Mouse (Mus musculus) kidney, embryonic 16.5 days (tissue): Measurements from ENCODE around the gene Reps2. TPM values are rescaled to one million over a fixed set of nuclear protein-coding genes. Genes with fewer than 3 reads are reported as not detected.

Experiments
- ATAC-seq: fragments of 200-750 bp; cut with Nextera tagmentation; 2 replicates; pipeline ENCODE4 v1.8.0; 2017; ENCODE audit warnings: moderate TSS enrichment; ENCODE audit not compliant: low FRiP score, low TSS enrichment
- H3K27ac ChIP-seq: fragments of 300-500 bp; sonication (generic); 2 replicates; pipeline ENCODE4 v1.5.1; 2014; ENCODE audit warnings: low read length
- H3K27me3 ChIP-seq: fragments of 300-500 bp; sonication (generic); 2 replicates; pipeline ENCODE4 v1.6.1; 2014; ENCODE audit warnings: low read length, control low read depth, mixed read lengths; ENCODE audit not compliant: insufficient read depth
- H3K36me3 ChIP-seq: fragments of 300-500 bp; sonication (generic); 2 replicates; pipeline ENCODE4 v1.6.1; 2014; ENCODE audit warnings: low read length, control low read depth, mixed read lengths; ENCODE audit not compliant: insufficient read depth
- H3K4me1 ChIP-seq: fragments of 300-500 bp; sonication (generic); 2 replicates; pipeline ENCODE4 v1.6.1; 2014; ENCODE audit warnings: low read length, control low read depth, mixed read lengths; ENCODE audit not compliant: insufficient read depth
- H3K4me2 ChIP-seq: fragments of 300-500 bp; sonication (generic); replicated peaks from 2 replicates; pipeline ENCODE4 v1.6.1; 2014; ENCODE audit warnings: low read depth, low read length
- H3K4me3 ChIP-seq: fragments of 300-500 bp; sonication (generic); 2 replicates; pipeline ENCODE4 v1.5.1; 2014; ENCODE audit warnings: mild to moderate bottlenecking, low read length
- H3K9ac ChIP-seq: fragments of 300-500 bp; sonication (generic); replicated peaks from 2 replicates; pipeline ENCODE4 v1.6.1; 2014; ENCODE audit warnings: low read length
- H3K9me3 ChIP-seq: fragments of 300-500 bp; sonication (generic); 2 replicates; pipeline ENCODE4 v1.6.1; 2016; ENCODE audit warnings: low read length, control low read depth
- WGBS: fragments of 180-500 bp; shearing (Covaris S2); extraction: QIAGEN DNeasy Blood & Tissue Kit; methylation state at CpG from one replicate; pipeline ENCODE4 v1.1.7; 2014; 5-methylcytosine and 5-hydroxymethylcytosine counted together
- polyA plus RNA-seq: library from polyadenylated mRNA; unstranded; fragments of >200 nt; fragmentation: Nextera tagmentation; extraction: Ambion mirVana; gene quantifications from 2 replicates; pipeline ENCODE4 v1.2.1, GENCODE M21; 2015

The Reps2 gene
- polyA plus RNA-seq, 1 experiment from 2014 or later = 2.0 TPM

DNA sequence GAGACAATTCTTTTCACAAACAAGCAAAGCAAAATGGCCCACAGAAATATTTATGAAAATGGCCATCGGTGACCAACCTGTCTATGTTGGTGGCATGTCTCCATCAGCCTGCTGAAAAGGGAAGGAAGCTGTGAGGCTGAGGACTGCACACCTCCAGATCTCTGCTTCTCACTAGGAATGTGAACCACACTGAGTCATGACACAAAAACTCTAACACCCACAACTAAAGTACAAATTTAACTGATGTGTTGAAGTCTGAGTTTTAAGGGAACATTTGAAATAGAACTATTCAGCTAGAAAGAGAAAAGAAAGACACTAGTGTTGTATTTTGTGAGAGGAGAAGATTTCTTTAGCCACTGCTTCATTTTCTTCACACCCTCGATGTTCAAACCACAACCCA lies 230.3 kb downstream of the Reps2 start:
- 81% methylated on average over 2 of the region's 2 CpGs for WGBS
- H3K9me3 ChIP-seq = no peaks in the 10 kb centered on the region
- H3K4me2 ChIP-seq = no peak overlapping the region
- no peak overlapping the region for H3K4me3 ChIP-seq
- no peaks in the 10 kb centered on the region for H3K36me3 ChIP-seq
- H3K27me3 ChIP-seq = peaks cover 12% of the 10 kb centered on the region; the same call in 1 of the 2 replicates
- no peak for ATAC-seq
- H3K27ac ChIP-seq = no peak overlapping the region
- H3K4me1 ChIP-seq = no peaks in the 10 kb centered on the region
- H3K9ac ChIP-seq = no peak overlapping the region

DNA sequence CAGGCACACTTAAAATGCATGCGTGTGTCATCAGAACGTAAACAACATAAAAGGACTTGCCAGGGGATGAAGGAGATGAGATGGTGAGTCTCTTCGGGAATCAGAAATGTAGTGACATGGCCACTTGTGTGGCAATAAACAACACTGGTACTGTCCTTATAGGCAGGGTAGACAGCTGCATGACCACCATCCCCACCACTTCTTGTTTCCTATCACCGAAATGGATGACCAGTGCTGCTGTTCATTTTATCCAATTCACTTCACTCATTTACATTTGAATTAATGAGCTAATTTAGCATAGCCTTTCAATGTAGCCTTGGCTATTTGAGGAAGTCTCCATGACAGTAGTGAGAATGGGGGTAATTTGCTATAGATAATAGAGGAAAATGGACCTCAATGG lies 236.2 kb downstream of the Reps2 start:
- Histone ChIP-seq H3K9ac (no peak overlapping the region), H3K36me3 (no peaks in the 10 kb centered on the region), H3K4me2 (no peak overlapping the region), H3K27ac (no peak overlapping the region), H3K4me1 (no peaks in the 10 kb centered on the region), H3K27me3 (peaks cover 12% of the 10 kb centered on the region; the same call in 1 of the 2 replicates), H3K9me3 (no peaks in the 10 kb centered on the region), H3K4me3 (no peak overlapping the region)
- no peak for ATAC-seq
- WGBS = 81% methylated on average over 4 of the region's 4 CpGs

- 78% methylated on average over 3 of the region's 3 CpGs for WGBS
- Histone ChIP-seq H3K27ac (no peak overlapping the region), H3K9me3 (no peaks in the 10 kb centered on the region), H3K9ac (no peak overlapping the region), H3K4me2 (no peak overlapping the region), H3K4me1 (no peaks in the 10 kb centered on the region), H3K27me3 (peaks cover 8% of the 10 kb centered on the region; the same call in 1 of the 2 replicates), H3K4me3 (no peak overlapping the region), H3K36me3 (no peaks in the 10 kb centered on the region)
- ATAC-seq = no peak
Measured at GRCm38 (mm10) chrX:162402487-162402886, 241.0 kb downstream of the Reps2 start.

- H3K4me2 ChIP-seq = no peak overlapping the region
- WGBS = 81% methylated on average over 1 of the region's 1 CpGs
- H3K9ac ChIP-seq = no peak overlapping the region
- H3K36me3 ChIP-seq = no peaks in the 10 kb centered on the region
- no peak overlapping the region for H3K4me3 ChIP-seq
- peaks cover 2% of the 10 kb centered on the region; the same call in 1 of the 2 replicates for H3K27me3 ChIP-seq
- no peak overlapping the region for H3K27ac ChIP-seq
- no peaks in the 10 kb centered on the region for H3K4me1 ChIP-seq
- H3K9me3 ChIP-seq = no peaks in the 10 kb centered on the region
- ATAC-seq = no peak
Measured at GRCm38 (mm10) chrX:162380730-162381129, 262.7 kb downstream of the Reps2 start.

- Histone ChIP-seq H3K9ac (no peak overlapping the region), H3K4me2 (no peak overlapping the region), H3K27me3 (peaks cover 4% of the 10 kb centered on the region; the same call in 1 of the 2 replicates), H3K4me1 (no peaks in the 10 kb centered on the region), H3K9me3 (no peaks in the 10 kb centered on the region), H3K27ac (no peak overlapping the region), H3K4me3 (no peak overlapping the region), H3K36me3 (no peaks in the 10 kb centered on the region)
- WGBS = 62% methylated on average over 2 of the region's 2 CpGs
- ATAC-seq = peak; percentile 86
Measured at GRCm38 (mm10) chrX:162363206-162363605, 280.2 kb downstream of the Reps2 start.

Other genes with a start within 250 kb of the Reps2 start
- gene Rbbp7, start 116.8 kb upstream of the Reps2 start, polyA plus RNA-seq = 572 and 599 TPM in 2 replicates
- 15.2 and 15.3 TPM in 2 replicates for gene Txlng, start 185.8 kb upstream of the Reps2 start, polyA plus RNA-seq
- gene Syap1, start 244.8 kb upstream of the Reps2 start, polyA plus RNA-seq = 42.5 and 44.0 TPM in 2 replicates